Mouse (Mus musculus) heart, adult 8-10 months (tissue): ENCODE results near the gene Dusp9. TPM values are rescaled to one million over a fixed set of nuclear protein-coding genes. Genes with fewer than 3 reads are reported as not detected.

Experiments used
- DNase-seq: peaks from one replicate; pipeline ENCODE4 v3.0.0; 2022; ENCODE audit warnings: low spot score
- total RNA-seq, 4 experiments: library from RNA; stranded (reverse); gene quantifications; 2 replicates each; pipeline ENCODE4 v1.2.4; 2022

Gene Dusp9
- total RNA-seq, 4 experiments from 2014 or later, result 0.19 TPM; not detected in 3

DNA sequence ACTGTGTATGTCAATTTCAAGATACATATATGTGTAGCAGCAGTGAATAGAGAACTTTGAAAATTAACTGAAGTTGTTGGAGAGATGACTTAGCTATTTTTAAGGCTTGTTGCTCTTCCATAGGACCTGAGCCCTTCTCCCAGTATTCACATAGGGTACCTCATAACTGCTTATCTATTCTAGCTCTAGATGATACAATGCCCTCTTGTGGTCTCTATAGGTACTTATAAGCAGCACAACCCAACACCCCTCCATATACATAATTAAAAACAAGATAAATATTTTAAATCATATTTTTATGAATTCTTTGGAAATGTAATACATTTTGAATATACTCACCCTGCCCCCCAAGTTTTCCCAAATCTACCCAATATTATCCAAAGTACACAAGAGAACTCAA is 23.9 kb downstream of the Dusp9 start:
- no peak for DNase-seq

DNA sequence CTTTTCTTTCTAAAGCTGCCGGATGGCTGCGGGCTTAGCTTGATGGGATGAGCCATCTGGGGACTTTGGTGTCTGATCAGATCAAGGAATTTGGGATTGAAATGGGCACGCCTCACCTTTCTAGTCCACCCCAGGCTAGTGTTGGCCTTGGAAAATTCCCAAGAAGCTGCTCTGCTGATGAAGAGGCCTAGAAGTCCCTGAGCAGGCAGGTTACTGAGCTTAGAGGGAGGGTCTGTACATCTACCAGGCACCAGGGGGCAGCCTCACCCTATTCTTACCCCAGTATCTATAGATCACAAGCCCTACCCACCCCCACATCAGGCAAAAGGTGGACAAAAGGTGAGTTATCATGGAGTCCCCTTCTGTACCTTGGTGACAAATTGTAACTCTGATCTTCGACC is 32.8 kb downstream of the Dusp9 start:
- peak; percentile 41 for DNase-seq

DNA sequence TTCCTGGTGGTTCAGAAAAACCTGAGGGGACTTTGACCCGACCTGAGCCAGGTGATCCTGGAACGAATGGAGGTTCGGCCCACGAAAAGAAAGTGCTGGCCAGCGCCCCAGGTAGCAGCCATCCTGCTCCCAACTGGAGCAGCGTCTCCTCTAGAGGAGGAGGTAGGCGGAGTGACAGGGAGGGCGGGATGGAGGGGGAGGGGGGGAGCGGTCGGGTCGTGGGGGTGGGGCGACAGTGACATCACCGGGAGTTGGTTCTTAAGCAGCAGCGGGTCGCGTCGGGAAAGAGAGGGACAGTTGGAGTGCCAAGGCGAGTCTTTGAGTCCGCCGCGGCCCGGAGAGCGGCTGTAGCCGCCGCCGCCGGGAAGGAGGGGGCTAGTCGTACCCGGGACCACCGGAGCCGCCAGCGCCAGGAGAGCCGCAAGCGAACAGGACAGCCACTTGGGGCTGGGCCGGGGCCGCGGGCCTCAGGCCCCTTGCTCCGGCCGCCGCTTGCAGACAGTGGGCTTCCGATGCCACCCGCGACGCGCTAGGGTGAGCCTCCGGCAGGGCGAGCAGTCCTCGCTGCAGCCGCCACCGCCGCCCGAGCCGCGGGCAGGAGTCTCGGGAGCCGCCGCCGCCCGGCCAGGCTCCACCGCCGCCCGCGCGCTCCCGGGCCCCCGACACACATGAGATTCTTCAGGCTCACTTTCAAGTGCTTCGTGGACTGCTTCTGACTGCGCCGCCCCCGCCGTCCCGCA is 33.8 kb downstream of the Dusp9 start, which contains the start of gene Slc6a8:
Gene Slc6a8 (plus strand): TSS at position 272 of the 740 bp plus-strand sequence.
- peak; percentile 64 for DNase-seq

DNA sequence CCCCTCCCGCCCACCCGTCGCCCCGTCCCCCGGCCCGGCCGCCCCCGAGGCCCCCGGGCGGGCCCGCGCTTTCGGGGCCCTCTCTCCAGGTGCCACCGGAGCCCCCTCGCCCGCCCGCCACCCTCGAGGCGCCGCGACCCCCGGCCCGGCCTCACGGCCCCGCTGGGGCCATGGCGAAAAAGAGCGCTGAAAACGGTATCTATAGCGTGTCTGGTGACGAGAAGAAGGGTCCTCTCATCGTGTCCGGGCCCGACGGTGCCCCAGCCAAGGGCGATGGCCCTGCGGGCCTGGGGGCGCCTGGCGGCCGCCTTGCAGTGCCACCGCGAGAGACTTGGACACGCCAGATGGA is 34.4 kb downstream of the Dusp9 start:
- no peak for DNase-seq

DNA sequence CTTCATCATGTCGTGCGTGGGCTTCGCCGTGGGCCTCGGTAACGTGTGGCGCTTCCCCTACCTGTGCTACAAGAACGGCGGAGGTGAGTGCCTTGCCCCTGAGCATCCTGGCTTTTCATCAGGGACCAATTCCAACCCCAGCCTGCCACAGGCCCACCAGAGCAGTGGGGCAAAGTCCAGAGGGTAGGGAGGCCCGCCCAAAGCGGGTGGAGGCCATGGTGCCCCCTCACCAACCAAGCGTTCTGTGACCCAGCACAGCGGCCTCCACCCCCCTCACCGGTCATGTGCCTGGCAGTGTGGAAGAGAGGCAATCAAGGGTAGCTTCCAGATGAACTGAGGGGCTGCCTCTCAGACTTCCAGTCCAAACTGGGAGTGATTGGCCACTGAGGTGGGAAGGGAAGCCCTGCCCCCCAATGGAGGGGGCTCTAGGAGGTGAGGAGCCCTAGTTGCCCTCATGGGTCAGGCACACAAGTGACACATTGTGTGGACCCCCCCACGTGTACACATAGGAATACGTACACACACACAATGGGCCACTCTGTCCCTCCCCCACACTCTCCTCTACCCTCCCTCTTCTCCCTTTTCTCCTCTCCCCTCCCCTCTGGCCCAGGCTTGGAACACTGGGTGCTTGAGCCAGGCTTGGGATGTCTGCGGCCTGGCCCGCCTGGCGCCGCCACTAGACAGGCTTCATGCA is 34.9 kb downstream of the Dusp9 start:
- DNase-seq, result peak; percentile 23

DNA sequence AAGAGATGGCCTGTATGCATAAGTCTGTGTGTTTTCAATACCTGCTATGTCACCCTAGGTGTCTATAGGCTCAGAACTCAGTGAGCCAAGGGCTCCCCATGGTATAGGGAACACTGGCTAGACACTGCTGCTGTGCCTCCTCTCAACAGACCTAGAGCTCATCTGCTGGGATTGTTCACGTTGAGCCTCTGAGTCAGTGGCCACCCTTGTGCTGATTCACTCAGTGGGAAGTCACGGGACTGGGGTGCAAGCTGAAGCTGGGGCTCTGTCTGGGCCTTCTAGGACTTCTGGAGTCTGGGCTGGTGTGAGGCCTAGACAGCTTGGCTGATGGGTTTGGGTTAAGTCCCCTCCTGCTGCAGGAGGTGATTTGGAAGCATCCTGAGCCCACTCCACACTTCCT is 36.0 kb downstream of the Dusp9 start:
- no peak for DNase-seq

DNA sequence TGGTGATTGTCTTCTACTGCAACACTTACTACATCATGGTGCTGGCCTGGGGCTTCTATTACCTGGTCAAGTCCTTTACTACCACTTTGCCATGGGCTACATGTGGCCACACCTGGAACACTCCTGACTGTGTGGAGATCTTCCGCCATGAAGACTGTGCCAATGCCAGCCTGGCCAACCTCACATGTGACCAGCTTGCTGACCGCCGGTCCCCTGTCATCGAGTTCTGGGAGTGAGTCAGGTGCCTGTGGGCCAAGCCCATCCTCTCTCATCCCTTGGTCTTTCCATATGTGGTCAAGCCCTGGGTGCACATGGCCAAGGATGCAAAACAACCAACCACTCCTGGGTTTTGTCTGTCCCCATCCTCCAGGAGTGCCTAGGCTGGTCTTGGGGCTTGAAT is 37.4 kb downstream of the Dusp9 start:
- no peak for DNase-seq

DNA sequence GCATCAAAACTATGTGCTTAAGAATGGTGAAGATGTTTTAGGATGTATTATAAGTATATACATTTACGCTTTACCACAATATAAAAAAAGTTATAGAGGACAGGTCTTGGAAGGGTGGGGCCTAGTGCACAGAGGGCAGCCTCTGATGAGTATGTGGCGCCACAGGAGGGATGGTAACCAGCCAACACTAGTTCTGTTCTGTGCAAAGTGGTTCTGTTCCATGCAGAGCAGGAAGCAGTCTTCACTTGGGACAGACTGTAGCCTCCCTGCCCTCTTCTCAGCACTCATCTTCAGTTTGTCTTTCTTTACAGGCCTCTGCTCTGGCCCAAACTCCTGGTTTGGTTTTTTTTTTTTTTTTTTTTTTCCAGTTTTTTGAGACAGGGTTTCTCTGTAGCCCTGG is 44.9 kb downstream of the Dusp9 start:
- DNase-seq, result no peak

DNA sequence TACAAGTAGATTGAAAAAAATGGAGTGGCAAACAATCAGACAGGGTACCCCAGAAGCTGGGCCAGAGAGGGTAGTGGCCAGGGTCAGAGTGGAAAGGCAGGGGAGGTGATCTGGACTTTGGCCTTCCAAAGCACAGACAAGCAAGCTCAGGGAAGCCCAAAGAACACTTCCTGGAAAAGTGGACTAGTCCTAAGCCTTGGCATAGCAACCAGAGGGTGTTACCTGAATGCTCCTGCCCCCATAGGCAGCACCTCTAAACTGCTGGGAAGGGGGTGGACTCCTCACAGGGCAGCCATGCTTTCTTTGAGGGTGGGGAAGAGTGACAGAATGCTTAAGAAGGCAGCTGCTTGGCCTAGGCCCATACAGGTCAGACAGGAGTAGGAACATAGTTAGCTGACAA is 45.8 kb downstream of the Dusp9 start:
- no peak for DNase-seq

DNA sequence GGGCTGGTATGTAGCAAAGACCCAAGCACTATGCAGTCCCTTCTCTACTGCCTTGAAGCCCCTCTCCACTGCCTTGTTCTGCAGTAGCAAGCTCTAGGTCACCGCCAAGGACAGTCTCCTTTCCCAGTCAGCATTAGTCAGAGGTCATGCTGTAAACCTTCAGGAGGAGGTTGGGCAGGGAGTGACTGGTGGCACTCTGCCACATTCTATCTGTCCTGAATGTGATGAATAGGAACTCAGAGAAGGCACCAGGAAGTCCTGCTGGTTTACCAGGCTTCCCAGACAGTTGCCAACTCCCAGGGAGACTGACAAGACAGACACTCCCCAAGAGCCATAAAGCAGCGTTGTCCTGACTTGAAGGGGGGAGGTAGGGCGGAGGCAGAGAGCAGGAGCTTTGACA is 46.4 kb downstream of the Dusp9 start:
- peak; percentile 32 for DNase-seq

DNA sequence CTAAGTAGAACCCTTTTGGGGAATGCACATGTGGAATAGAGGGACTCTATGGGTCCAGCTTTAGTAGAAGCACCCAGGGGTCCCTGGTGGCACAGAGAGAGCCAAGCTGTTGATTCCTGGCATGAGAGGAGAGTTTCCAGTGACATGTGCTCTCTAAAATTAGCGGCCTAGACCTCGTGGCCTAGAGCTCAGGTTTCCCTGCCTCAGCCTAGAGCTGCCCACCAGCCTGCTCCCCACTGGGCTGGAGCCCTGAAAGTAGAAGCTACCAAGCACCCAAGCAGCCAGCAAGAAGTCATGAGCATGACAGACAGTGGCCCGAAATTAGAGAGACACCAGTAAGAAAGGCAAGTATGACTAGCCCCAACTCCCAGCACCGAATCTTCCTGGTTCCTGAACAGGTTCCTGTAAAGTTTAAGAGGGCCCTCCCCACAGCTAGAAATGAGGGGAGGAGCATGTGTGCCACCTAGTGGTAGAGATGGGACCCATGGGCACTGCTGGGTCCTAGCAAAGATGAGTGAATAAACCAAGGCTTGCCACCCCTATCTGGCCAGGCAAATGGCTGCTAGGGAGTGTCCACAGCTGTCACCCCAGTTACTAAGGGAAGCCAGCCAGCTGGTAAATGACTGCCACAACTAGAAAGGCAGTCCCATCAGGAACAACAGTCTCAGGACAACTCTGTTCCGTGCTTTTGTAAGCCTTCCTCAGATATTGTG is 51.9 kb downstream of the Dusp9 start:
- DNase-seq, result peak; percentile 33

Other genes starting within 250 kb of the Dusp9 start
- not detected for gene Gm18336, start 240.7 kb upstream of the Dusp9 start, total RNA-seq
- gene Zfp92, start 228.3 kb upstream of the Dusp9 start, total RNA-seq, result not detected
- gene Trex2, start 204.1 kb upstream of the Dusp9 start, total RNA-seq, result not detected
- gene Haus7, start 180.4 kb upstream of the Dusp9 start, total RNA-seq, result 1 to 10 TPM; 5.0 to 6.3 (median 5.4) TPM
- 100 to 1,000 TPM; 152 to 198 (median 182) TPM for gene Bgn, start 155.8 kb upstream of the Dusp9 start, total RNA-seq
- gene Atp2b3, start 136.3 kb upstream of the Dusp9 start, total RNA-seq, result under 1 TPM; 0.16 to 0.53 (median 0.21) TPM
- gene Pnck, start 20.7 kb downstream of the Dusp9 start, total RNA-seq, result 1 to 10 TPM; 5.2 to 9.5 (median 8.1) TPM
- 100 to 1,000 TPM; 157 to 195 (median 180) TPM for gene Slc6a8, start 33.7 kb downstream of the Dusp9 start, total RNA-seq
- 10 to 100 TPM; 65.8 to 86.6 (median 78.8) TPM for gene Bcap31, start 76.8 kb downstream of the Dusp9 start, total RNA-seq
- gene Abcd1, start 77.2 kb downstream of the Dusp9 start, total RNA-seq, result 10 to 100 TPM; 26.6 to 29.7 (median 28.2) TPM
- gene Plxnb3, start 117.7 kb downstream of the Dusp9 start, total RNA-seq, result 1 to 10 TPM; 1.6 to 1.9 (median 1.7) TPM
- gene Srpk3, start 135.0 kb downstream of the Dusp9 start, total RNA-seq, result 10 to 100 TPM; 23.9 to 31.6 (median 30.8) TPM
- gene Idh3g, start 147.5 kb downstream of the Dusp9 start, total RNA-seq, result 100 to 1,000 TPM; 702 to 775 (median 723) TPM
- gene Ssr4, start 147.6 kb downstream of the Dusp9 start, total RNA-seq, result 10 to 100 TPM; 75.9 to 94.2 (median 84.8) TPM
- 1 to 10 TPM; 1.2 to 1.7 (median 1.6) TPM for gene Pdzd4, start 185.6 kb downstream of the Dusp9 start, total RNA-seq